Mouse (Mus musculus): ENCODE measurements around the gene Snapc3. TPM values are rescaled to one million over a fixed set of nuclear protein-coding genes. Genes with fewer than 3 reads are reported as not detected.
A peak's percentile ranks its signal among the peaks of the same experiment; 100 is the strongest.
"Not testable (repeated sequence)": the region's sequence is repeated elsewhere in the genome, so short reads cannot be mapped to it uniquely, and the experiment has no call there.

The Snapc3 gene
- polyA plus RNA-seq, 1 experiment from 2014 or later: 41.1 TPM

DNA sequence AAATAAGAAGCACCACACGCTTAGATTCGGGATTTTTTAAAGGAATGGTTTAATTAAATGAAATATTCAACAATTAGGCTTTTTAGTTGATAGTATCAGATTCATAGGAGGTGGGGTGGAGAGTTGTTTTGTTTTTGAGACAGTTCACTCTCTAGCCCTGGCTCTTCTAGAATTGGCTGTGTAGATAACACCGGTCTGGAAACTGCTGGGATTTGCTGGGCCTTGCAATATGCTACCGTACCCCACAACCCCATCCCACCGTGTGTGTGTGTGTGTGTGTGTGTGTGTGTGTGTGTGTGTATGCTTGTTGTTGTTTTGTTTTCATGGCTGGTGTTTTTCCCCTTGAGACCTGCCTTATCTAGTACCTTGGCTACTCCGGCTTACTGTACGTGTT, 83.5 kb downstream of the Snapc3 start:
- 41% methylated on average over 7 of the region's 7 CpGs for WGBS
- Histone ChIP-seq H3K4me3 (ENCODE audit: low read length) (no peak overlapping the region; the same call in 1 of the 2 replicates), H3K4me2 (ENCODE audit: low read depth, low read length) (peak overlapping the region; percentile 48; the same call in 1 of the 2 replicates), H3K27ac (ENCODE audit: low read length) (no peak overlapping the region), H3K27me3 (ENCODE audit: control insufficient read depth, insufficient read depth, low read depth, low read length) (no peaks in the 10 kb centered on the region), H3K36me3 (ENCODE audit: control insufficient read depth, insufficient read depth, low read length) (no peaks in the 10 kb centered on the region), H3K9me3 (ENCODE audit: control insufficient read depth, low read length) (no peaks in the 10 kb centered on the region), H3K9ac (ENCODE audit: low read length) (no peak overlapping the region), H3K4me1 (replicated peaks; ENCODE audit: control insufficient read depth, insufficient read depth, low read length) (no peaks in the 10 kb centered on the region)
- no peak for ATAC-seq (ENCODE audit: low read depth)

DNA sequence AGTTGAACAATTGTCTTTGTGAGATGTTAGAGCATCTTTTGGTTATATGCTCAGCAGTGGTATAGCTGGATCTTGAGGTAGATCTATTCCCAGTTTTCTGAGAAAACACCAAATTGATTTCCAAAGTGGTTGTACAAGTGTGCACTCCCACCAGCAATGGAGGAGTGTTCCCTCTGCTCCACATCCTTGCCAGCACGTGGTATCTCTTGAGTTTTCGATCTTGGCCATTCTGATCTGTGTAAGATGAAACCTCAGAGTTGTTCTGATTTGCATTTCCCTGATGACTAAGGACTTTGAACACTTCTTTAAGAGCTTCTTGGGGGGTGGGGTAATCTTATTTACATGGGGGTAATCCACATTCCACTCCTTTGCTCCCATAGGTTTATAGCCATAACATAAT, 92.1 kb downstream of the Snapc3 start:
- ATAC-seq (ENCODE audit: low read depth): no peak
- Histone ChIP-seq H3K9me3 (ENCODE audit: control insufficient read depth, low read length) (no peaks in the 10 kb centered on the region), H3K27ac (ENCODE audit: low read length) (no peak overlapping the region), H3K36me3 (ENCODE audit: control insufficient read depth, insufficient read depth, low read length) (no peaks in the 10 kb centered on the region), H3K4me1 (replicated peaks; ENCODE audit: control insufficient read depth, insufficient read depth, low read length) (no peaks in the 10 kb centered on the region), H3K4me2 (ENCODE audit: low read depth, low read length) (no peak overlapping the region), H3K27me3 (ENCODE audit: control insufficient read depth, insufficient read depth, low read depth, low read length) (no peaks in the 10 kb centered on the region), H3K9ac (ENCODE audit: low read length) (no peak overlapping the region), H3K4me3 (ENCODE audit: low read length) (no peak overlapping the region)
- WGBS: 50% methylated on average over 2 of the region's 2 CpGs

- no peaks in the 10 kb centered on the region for H3K36me3 ChIP-seq (ENCODE audit: control insufficient read depth, insufficient read depth, low read length)
- H3K9ac ChIP-seq (ENCODE audit: low read length): no peak overlapping the region
- ATAC-seq (ENCODE audit: low read depth): no peak
- H3K27ac ChIP-seq (ENCODE audit: low read length): no peak overlapping the region
- H3K4me2 ChIP-seq (ENCODE audit: low read depth, low read length): no peak overlapping the region
- H3K4me3 ChIP-seq (ENCODE audit: low read length): no peak overlapping the region
- 62% methylated on average over 8 of the region's 8 CpGs for WGBS
- no peaks in the 10 kb centered on the region for H3K27me3 ChIP-seq (ENCODE audit: control insufficient read depth, insufficient read depth, low read depth, low read length)
- no peaks in the 10 kb centered on the region for H3K4me1 ChIP-seq (replicated peaks; ENCODE audit: control insufficient read depth, insufficient read depth, low read length)
- H3K9me3 ChIP-seq (ENCODE audit: control insufficient read depth, low read length): no peaks in the 10 kb centered on the region
Measured at GRCm38 (mm10) chr4:83511083-83511482, 93.6 kb downstream of the Snapc3 start.

DNA sequence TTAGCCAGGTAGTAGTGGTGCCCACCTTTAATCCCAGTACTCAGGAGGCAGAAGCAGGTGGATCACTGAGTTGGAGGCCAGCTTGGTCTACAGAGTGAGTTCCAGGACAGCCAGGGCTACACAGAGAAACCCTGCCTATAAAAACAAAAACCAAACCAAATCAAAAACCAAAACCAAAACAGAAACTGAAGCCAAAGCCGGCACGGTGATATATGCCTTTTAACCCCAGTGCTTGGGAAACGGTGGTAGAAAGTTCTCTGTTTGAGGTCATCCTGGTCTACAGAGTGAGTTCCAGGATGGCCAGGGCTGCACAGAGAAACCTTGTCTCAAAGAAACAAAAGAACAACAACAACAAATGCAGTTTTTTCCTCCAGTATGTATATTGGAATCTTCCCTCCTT, 94.7 kb downstream of the Snapc3 start:
- no peaks in the 10 kb centered on the region for H3K9me3 ChIP-seq (ENCODE audit: control insufficient read depth, low read length)
- H3K4me1 ChIP-seq (replicated peaks; ENCODE audit: control insufficient read depth, insufficient read depth, low read length): no peaks in the 10 kb centered on the region
- H3K9ac ChIP-seq (ENCODE audit: low read length): no peak overlapping the region
- ATAC-seq (ENCODE audit: low read depth): no peak
- 87% methylated on average over 3 of the region's 3 CpGs for WGBS
- H3K36me3 ChIP-seq (ENCODE audit: control insufficient read depth, insufficient read depth, low read length): no peaks in the 10 kb centered on the region
- H3K4me2 ChIP-seq (ENCODE audit: low read depth, low read length): no peak overlapping the region
- H3K27ac ChIP-seq (ENCODE audit: low read length): no peak overlapping the region
- H3K4me3 ChIP-seq (ENCODE audit: low read length): no peak overlapping the region
- H3K27me3 ChIP-seq (ENCODE audit: control insufficient read depth, insufficient read depth, low read depth, low read length): no peaks in the 10 kb centered on the region

DNA sequence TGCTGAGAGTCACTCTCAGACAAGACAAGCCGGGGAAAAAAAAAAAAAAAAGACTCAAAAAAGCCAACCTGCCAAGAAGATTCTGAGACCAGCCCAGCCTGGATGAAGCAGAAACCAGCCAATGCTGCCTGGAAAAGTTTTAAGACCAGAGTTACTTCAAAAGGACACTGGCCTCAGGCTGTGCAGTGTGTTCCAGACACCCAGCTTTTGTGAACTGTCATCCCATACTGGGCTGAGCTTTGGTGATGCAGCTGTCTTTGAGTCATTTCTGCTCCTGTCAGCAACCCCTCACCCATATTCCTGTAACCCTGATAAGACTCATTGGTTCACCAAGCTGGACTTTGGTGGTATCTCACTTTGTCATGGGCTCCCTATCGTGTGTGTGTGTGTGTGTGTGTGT, 95.1 kb downstream of the Snapc3 start:
- WGBS: 47% methylated on average over 2 of the region's 2 CpGs
- Histone ChIP-seq H3K4me2 (ENCODE audit: low read depth, low read length) (no peak overlapping the region), H3K27me3 (ENCODE audit: control insufficient read depth, insufficient read depth, low read depth, low read length) (no peaks in the 10 kb centered on the region), H3K36me3 (ENCODE audit: control insufficient read depth, insufficient read depth, low read length) (no peaks in the 10 kb centered on the region), H3K4me1 (replicated peaks; ENCODE audit: control insufficient read depth, insufficient read depth, low read length) (no peaks in the 10 kb centered on the region), H3K9me3 (ENCODE audit: control insufficient read depth, low read length) (no peaks in the 10 kb centered on the region), H3K9ac (ENCODE audit: low read length) (no peak overlapping the region), H3K27ac (ENCODE audit: low read length) (no peak overlapping the region), H3K4me3 (ENCODE audit: low read length) (no peak overlapping the region)
- ATAC-seq (ENCODE audit: low read depth): no peak

DNA sequence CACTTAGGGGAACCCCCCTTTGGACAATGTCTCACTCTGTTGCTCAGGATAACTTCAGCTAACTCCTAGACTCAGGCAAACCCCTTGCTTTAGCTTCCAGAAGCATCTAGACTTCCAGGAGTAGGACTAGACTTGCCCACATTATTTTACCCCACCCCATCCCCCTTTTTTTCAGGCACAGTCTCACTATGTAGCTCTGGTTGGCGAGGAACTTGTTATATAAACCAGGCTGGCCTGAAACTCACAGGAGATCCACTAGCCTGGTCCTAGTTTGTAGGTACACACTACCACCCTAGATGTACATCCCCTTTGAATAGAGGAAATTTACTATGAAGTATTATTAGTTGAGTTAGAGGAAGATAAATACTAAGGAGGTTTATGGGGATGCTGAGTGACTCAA, 96.7 kb downstream of the Snapc3 start:
- Histone ChIP-seq H3K36me3 (ENCODE audit: control insufficient read depth, insufficient read depth, low read length) (no peaks in the 10 kb centered on the region), H3K27ac (ENCODE audit: low read length) (no peak overlapping the region), H3K27me3 (ENCODE audit: control insufficient read depth, insufficient read depth, low read depth, low read length) (no peaks in the 10 kb centered on the region), H3K4me3 (ENCODE audit: low read length) (no peak overlapping the region), H3K4me1 (replicated peaks; ENCODE audit: control insufficient read depth, insufficient read depth, low read length) (no peaks in the 10 kb centered on the region), H3K9ac (ENCODE audit: low read length) (no peak overlapping the region), H3K9me3 (ENCODE audit: control insufficient read depth, low read length) (no peaks in the 10 kb centered on the region), H3K4me2 (ENCODE audit: low read depth, low read length) (no peak overlapping the region)
- no peak for ATAC-seq (ENCODE audit: low read depth)
- 82% methylated on average over 1 of the region's 1 CpGs for WGBS

GRCm38 (mm10) chr4:83514976-83515669, 97.6 kb downstream of the Snapc3 start:
- 82% methylated on average over 10 of the region's 10 CpGs for WGBS
- no peak overlapping the region for H3K27ac ChIP-seq (ENCODE audit: low read length)
- no peaks in the 10 kb centered on the region for H3K4me1 ChIP-seq (replicated peaks; ENCODE audit: control insufficient read depth, insufficient read depth, low read length)
- no peak overlapping the region for H3K4me2 ChIP-seq (ENCODE audit: low read depth, low read length)
- H3K9me3 ChIP-seq (ENCODE audit: control insufficient read depth, low read length): no peaks in the 10 kb centered on the region
- H3K4me3 ChIP-seq (ENCODE audit: low read length): no peak overlapping the region
- H3K9ac ChIP-seq (ENCODE audit: low read length): no peak overlapping the region
- no peaks in the 10 kb centered on the region for H3K36me3 ChIP-seq (ENCODE audit: control insufficient read depth, insufficient read depth, low read length)
- no peak for ATAC-seq (ENCODE audit: low read depth)
- no peaks in the 10 kb centered on the region for H3K27me3 ChIP-seq (ENCODE audit: control insufficient read depth, insufficient read depth, low read depth, low read length)

DNA sequence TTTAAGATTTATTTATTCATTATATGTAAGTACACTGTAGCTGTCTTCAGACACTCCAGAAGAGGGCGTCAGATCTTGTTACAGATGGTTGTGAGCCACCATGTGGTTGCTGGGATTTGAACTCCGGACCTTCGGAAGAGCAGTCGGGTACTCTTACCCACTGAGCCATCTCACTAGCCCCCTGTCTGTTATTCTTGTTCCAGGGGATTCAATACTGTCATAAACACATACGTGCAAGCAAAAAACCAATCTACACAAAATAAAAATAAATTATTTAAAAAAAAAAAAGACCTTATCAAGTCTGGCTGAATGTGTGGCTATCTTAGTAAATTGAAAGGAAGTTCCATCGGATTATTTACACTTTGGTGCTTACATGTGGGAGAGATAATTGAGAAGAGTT, 98.6 kb downstream of the Snapc3 start:
- not testable (repeated sequence) for H3K36me3 ChIP-seq (ENCODE audit: control insufficient read depth, insufficient read depth, low read length); H3K9me3 ChIP-seq (ENCODE audit: control insufficient read depth, low read length); H3K4me3 ChIP-seq (ENCODE audit: low read length); H3K27ac ChIP-seq (ENCODE audit: low read length); H3K4me1 ChIP-seq (replicated peaks; ENCODE audit: control insufficient read depth, insufficient read depth, low read length); H3K9ac ChIP-seq (ENCODE audit: low read length); H3K27me3 ChIP-seq (ENCODE audit: control insufficient read depth, insufficient read depth, low read depth, low read length); ATAC-seq (ENCODE audit: low read depth); H3K4me2 ChIP-seq (ENCODE audit: low read depth, low read length)
- 88% methylated on average over 5 of the region's 6 CpGs for WGBS
